Mouse (Mus musculus) right cerebral cortex, adult 2 months (tissue): Measurements from ENCODE around the gene Mylk4.

ENCODE experiments used
- DNase-seq, 2 experiments: peaks; one replicate each; pipeline ENCODE4 v3.0.0; 2021 to 2022; ENCODE audit warnings: low spot score in 2 of 2

Gene Mylk4

GRCm38 (mm10) chr13:32797085-32797484 lies 13.3 kb upstream of the Mylk4 start:
- DNase-seq: no peak

GRCm38 (mm10) chr13:32795166-32795565 lies 11.4 kb upstream of the Mylk4 start:
- no peak for DNase-seq

- DNase-seq: no peak
These were observed 10.9 kb upstream of the Mylk4 start for GRCm38 (mm10) chr13:32794619-32795018.

- no peak for DNase-seq
These were observed 6.0 kb upstream of the Mylk4 start for GRCm38 (mm10) chr13:32789781-32790180.

- DNase-seq: no peak
These were observed 3.8 kb upstream of the Mylk4 start for GRCm38 (mm10) chr13:32787584-32787983.

GRCm38 (mm10) chr13:32783055-32783454 lies 699 bp downstream of the Mylk4 start:
- no peak for DNase-seq

- no peak for DNase-seq
These were observed 4.9 kb downstream of the Mylk4 start for GRCm38 (mm10) chr13:32778861-32779260.

GRCm38 (mm10) chr13:32776350-32776749 lies 7.4 kb downstream of the Mylk4 start:
- no peak for DNase-seq

GRCm38 (mm10) chr13:32775889-32776288 lies 7.9 kb downstream of the Mylk4 start:
- DNase-seq: no peak

GRCm38 (mm10) chr13:32769960-32770359 lies 13.8 kb downstream of the Mylk4 start:
- no peak for DNase-seq

GRCm38 (mm10) chr13:32768104-32768503 lies 15.7 kb downstream of the Mylk4 start:
- DNase-seq: peak; percentile 41 to 61

- no peak for DNase-seq
These were observed 19.3 kb downstream of the Mylk4 start for GRCm38 (mm10) chr13:32764448-32764847.

GRCm38 (mm10) chr13:32763141-32763540 lies 20.6 kb downstream of the Mylk4 start:
- no peak for DNase-seq

- no peak for DNase-seq
These were observed 23.0 kb downstream of the Mylk4 start for GRCm38 (mm10) chr13:32760795-32761194.

GRCm38 (mm10) chr13:32759036-32759435 lies 24.7 kb downstream of the Mylk4 start:
- DNase-seq: no peak

- DNase-seq: peak; percentile 15 to 29
These were observed 31.6 kb downstream of the Mylk4 start for GRCm38 (mm10) chr13:32752066-32752657.

- no peak for DNase-seq
These were observed 33.2 kb downstream of the Mylk4 start for GRCm38 (mm10) chr13:32750507-32750906.

GRCm38 (mm10) chr13:32748421-32748820 lies 35.3 kb downstream of the Mylk4 start:
- DNase-seq: no peak

GRCm38 (mm10) chr13:32741161-32741560 lies 42.6 kb downstream of the Mylk4 start:
- no peak for DNase-seq

GRCm38 (mm10) chr13:32731283-32731682 lies 52.5 kb downstream of the Mylk4 start:
- DNase-seq: no peak

- no peak for DNase-seq
These were observed 59.1 kb downstream of the Mylk4 start for GRCm38 (mm10) chr13:32724606-32725005.

GRCm38 (mm10) chr13:32721717-32722116 lies 62.0 kb downstream of the Mylk4 start:
- peak; percentile 13 to 17 for DNase-seq

GRCm38 (mm10) chr13:32719284-32719683 lies 64.5 kb downstream of the Mylk4 start:
- DNase-seq: no peak

- DNase-seq: no peak
These were observed 66.0 kb downstream of the Mylk4 start for GRCm38 (mm10) chr13:32717709-32718108.
